Mouse (Mus musculus) midbrain, embryonic 14.5 days (tissue): Measurements from ENCODE around the gene Scin. TPM values are rescaled to one million over a fixed set of nuclear protein-coding genes. Genes with fewer than 3 reads are reported as not detected.

Source experiments
- ATAC-seq: fragments of 200-750 bp; cut with Nextera tagmentation; 2 replicates; pipeline ENCODE4 v1.8.0; 2017; ENCODE audit warnings: moderate number of reproducible peaks, moderate library complexity; ENCODE audit not compliant: low FRiP score, low TSS enrichment
- DNase-seq: peaks from one replicate; pipeline ENCODE4 v3.0.0-alpha.2; 2015
- H3K27ac ChIP-seq: fragments of 300-500 bp; sonication (generic); replicated peaks from 2 replicates; pipeline ENCODE4 v1.5.1; 2014; ENCODE audit warnings: mild to moderate bottlenecking, low read depth, low read length, moderate library complexity
- H3K27me3 ChIP-seq: fragments of 300-500 bp; sonication (generic); 2 replicates; pipeline ENCODE4 v1.6.1; 2014; ENCODE audit warnings: low read length, control low read depth, mixed read lengths; ENCODE audit not compliant: control insufficient read depth, insufficient read depth
- H3K36me3 ChIP-seq: fragments of 300-500 bp; sonication (generic); 2 replicates; pipeline ENCODE4 v1.6.1; 2014; ENCODE audit warnings: low read length, control low read depth; ENCODE audit not compliant: control insufficient read depth, insufficient read depth
- H3K4me1 ChIP-seq: fragments of 300-500 bp; sonication (generic); 2 replicates; pipeline ENCODE4 v1.6.1; 2014; ENCODE audit warnings: mild to moderate bottlenecking, antibody characterized with exemption, low read length, control low read depth; ENCODE audit not compliant: control insufficient read depth, insufficient read depth
- H3K4me2 ChIP-seq: fragments of 300-500 bp; sonication (generic); 2 replicates; pipeline ENCODE4 v1.6.1; 2014; ENCODE audit warnings: mild to moderate bottlenecking, low read length, moderate library complexity
- H3K4me3 ChIP-seq: fragments of 300-500 bp; sonication (generic); replicated peaks from 2 replicates; pipeline ENCODE4 v1.5.1; 2014; ENCODE audit warnings: low read depth, low read length
- H3K9ac ChIP-seq: fragments of 300-500 bp; sonication (generic); replicated peaks from 2 replicates; pipeline ENCODE4 v1.6.1; 2014; ENCODE audit warnings: mild to moderate bottlenecking, low read length, moderate library complexity
- H3K9me3 ChIP-seq: fragments of 300-500 bp; sonication (generic); 2 replicates; pipeline ENCODE4 v1.6.1; 2016; ENCODE audit warnings: low read length, control low read depth, mixed read lengths; ENCODE audit not compliant: control insufficient read depth
- WGBS: fragments of 180-500 bp; shearing (Covaris S2); extraction: QIAGEN DNeasy Blood & Tissue Kit; methylation state at CpG from one replicate; pipeline ENCODE4 v1.1.7; 2014; 5-methylcytosine and 5-hydroxymethylcytosine counted together
- polyA plus RNA-seq: library from polyadenylated mRNA; unstranded; fragments of >200 nt; fragmentation: Nextera tagmentation; extraction: Ambion mirVana; gene quantifications from 2 replicates; pipeline ENCODE4 v1.2.1, GENCODE M21; 2014

Scin gene
- polyA plus RNA-seq, 1 experiment from 2014 or later, result 0.11 TPM

DNA sequence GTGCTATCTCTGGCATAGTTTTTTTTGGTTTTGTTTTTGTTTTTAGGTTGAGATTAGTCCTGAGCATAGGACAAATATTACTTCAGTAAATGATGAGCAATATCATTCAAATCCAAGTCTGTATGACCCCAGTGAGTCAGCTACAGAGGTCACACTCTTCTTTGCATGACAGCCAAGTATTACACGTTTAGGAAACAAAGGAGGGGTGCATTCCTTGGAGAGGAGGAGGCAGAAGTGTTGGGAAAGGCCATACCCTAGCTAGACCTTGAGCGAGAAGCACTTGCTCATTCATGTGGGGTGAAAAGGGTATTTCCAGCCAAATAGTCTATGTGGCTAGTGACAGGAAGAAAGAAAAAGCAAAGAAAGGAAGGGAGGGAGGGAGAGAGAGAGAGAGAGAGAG is 124.2 kb downstream of the Scin start:
- DNase-seq (no peak), ATAC-seq (no peak)
- Histone ChIP-seq H3K27me3 (no peaks in the 10 kb centered on the region), H3K9ac (no peak overlapping the region), H3K27ac (no peak overlapping the region), H3K4me3 (no peak overlapping the region), H3K36me3 (no peaks in the 10 kb centered on the region), H3K4me1 (no peaks in the 10 kb centered on the region), H3K9me3 (no peaks in the 10 kb centered on the region), H3K4me2 (no peak overlapping the region)
- 60% methylated on average over 2 of the region's 2 CpGs for WGBS

Other genes starting within 250 kb of the Scin start
- gene Arl4a, start 96.2 kb downstream of the Scin start, polyA plus RNA-seq, result 109 and 139 TPM in 2 replicates
- not detected in 2 replicates for gene Lsmem1, start 65.3 kb upstream of the Scin start, polyA plus RNA-seq
- gene Ifrd1, start 114.3 kb upstream of the Scin start, polyA plus RNA-seq, result 186 and 201 TPM in 2 replicates